Mouse (Mus musculus): ENCODE measurements at regions not wholly inside any gene's neighbourhood (a gene's known extent, or its start where the extent isn't known, plus 50 kb on each side); places are given as distances from the start of the nearest gene placed in this dataset.

- Histone ChIP-seq H3K4me3 (replicated peaks) (peak overlapping the region; percentile 10; the same call in 1 of the 2 replicates), H3K4me1 (peaks cover 40% of the 10 kb centered on the region), H3K27ac (peak overlapping the region; percentile 98), H3K27me3 (peaks cover 4% of the 10 kb centered on the region; the same call in 1 of the 2 replicates), H3K36me3 (replicated peaks) (no peaks in the 10 kb centered on the region), H3K9ac (peak overlapping the region; percentile 51), H3K9me3 (no peaks in the 10 kb centered on the region), H3K4me2 (peak overlapping the region; percentile 42)
- ATAC-seq (ENCODE audit: low FRiP score), result peak; percentile 75
- WGBS, result under 1% methylated on average over 27 of the region's 27 CpGs
Measured at GRCm38 (mm10) chr6:94773604-94774486, 73.9 kb upstream of the Lrig1 start.

- peak overlapping the region; percentile 51 for H3K9ac ChIP-seq
- H3K4me1 ChIP-seq, result peaks cover 40% of the 10 kb centered on the region
- no peaks in the 10 kb centered on the region for H3K9me3 ChIP-seq
- ATAC-seq (ENCODE audit: low FRiP score), result peak; percentile 75
- H3K4me3 ChIP-seq (replicated peaks), result peak overlapping the region; percentile 10; the same call in 1 of the 2 replicates
- H3K4me2 ChIP-seq, result peak overlapping the region; percentile 42
- WGBS, result 3% methylated on average over 12 of the region's 12 CpGs
- no peaks in the 10 kb centered on the region for H3K36me3 ChIP-seq (replicated peaks)
- H3K27me3 ChIP-seq, result peaks cover 2% of the 10 kb centered on the region; the same call in 1 of the 2 replicates
- peak overlapping the region; percentile 98 for H3K27ac ChIP-seq
Measured at GRCm38 (mm10) chr6:94772868-94773603, 73.1 kb upstream of the Lrig1 start.

GRCm38 (mm10) chr6:94772391-94772790, 72.4 kb upstream of the Lrig1 start:
- Histone ChIP-seq H3K4me3 (replicated peaks) (no peak overlapping the region), H3K4me2 (peak overlapping the region; percentile 42), H3K9ac (no peak overlapping the region)

GRCm38 (mm10) chr6:94768230-94768629, 68.3 kb upstream of the Lrig1 start:
- ATAC-seq (ENCODE audit: low FRiP score), result no peak
- H3K27ac ChIP-seq, result no peak overlapping the region
- H3K9me3 ChIP-seq, result no peaks in the 10 kb centered on the region
- no peak overlapping the region for H3K4me3 ChIP-seq (replicated peaks)
- H3K27me3 ChIP-seq, result no peaks in the 10 kb centered on the region
- H3K4me1 ChIP-seq, result peaks cover 24% of the 10 kb centered on the region
- 70% methylated on average over 5 of the region's 5 CpGs for WGBS
- H3K36me3 ChIP-seq (replicated peaks), result no peaks in the 10 kb centered on the region
- no peak overlapping the region for H3K9ac ChIP-seq
- H3K4me2 ChIP-seq, result no peak overlapping the region

More at GRCm38 (mm10) chr6:94772391-94772790, 72.4 kb upstream of the Lrig1 start:
- Histone ChIP-seq H3K4me1 (peaks cover 40% of the 10 kb centered on the region), H3K27me3 (no peaks in the 10 kb centered on the region), H3K27ac (peak overlapping the region; percentile 98), H3K9me3 (no peaks in the 10 kb centered on the region), H3K36me3 (replicated peaks) (no peaks in the 10 kb centered on the region)
- WGBS, result 19% methylated on average over 7 of the region's 7 CpGs
- ATAC-seq (ENCODE audit: low FRiP score), result no peak

GRCm38 (mm10) chr6:94765724-94766123, 65.8 kb upstream of the Lrig1 start:
- no peaks in the 10 kb centered on the region for H3K9me3 ChIP-seq

GRCm38 (mm10) chr6:94761341-94761740, 61.4 kb upstream of the Lrig1 start:
- H3K9me3 ChIP-seq, result no peaks in the 10 kb centered on the region
- no peak overlapping the region for H3K4me2 ChIP-seq
- H3K4me3 ChIP-seq (replicated peaks), result no peak overlapping the region
- ATAC-seq (ENCODE audit: low FRiP score), result no peak
- no peaks in the 10 kb centered on the region for H3K36me3 ChIP-seq (replicated peaks)
- H3K4me1 ChIP-seq, result peaks cover 13% of the 10 kb centered on the region
- H3K27me3 ChIP-seq, result 0 out of 2 replicates have a peak, but pooled peaks cover 5% of the 10 kb centered on the region
- H3K9ac ChIP-seq, result no peak overlapping the region
- 78% methylated on average over 6 of the region's 6 CpGs for WGBS
- H3K27ac ChIP-seq, result no peak overlapping the region

More at GRCm38 (mm10) chr6:94765724-94766123, 65.8 kb upstream of the Lrig1 start:
- no peak overlapping the region for H3K9ac ChIP-seq
- H3K4me1 ChIP-seq, result peaks cover 5% of the 10 kb centered on the region
- H3K36me3 ChIP-seq (replicated peaks), result no peaks in the 10 kb centered on the region
- H3K27ac ChIP-seq, result no peak overlapping the region
- WGBS, result 85% methylated on average over 6 of the region's 6 CpGs
- H3K4me2 ChIP-seq, result no peak overlapping the region
- H3K27me3 ChIP-seq, result no peaks in the 10 kb centered on the region
- no peak overlapping the region for H3K4me3 ChIP-seq (replicated peaks)
- ATAC-seq (ENCODE audit: low FRiP score), result no peak

GRCm38 (mm10) chr6:94760629-94761111, 60.7 kb upstream of the Lrig1 start:
- Histone ChIP-seq H3K4me2 (no peak overlapping the region), H3K27me3 (0 out of 2 replicates have a peak, but pooled peaks cover 5% of the 10 kb centered on the region), H3K9ac (no peak overlapping the region), H3K4me3 (replicated peaks) (no peak overlapping the region), H3K9me3 (no peaks in the 10 kb centered on the region), H3K4me1 (peaks cover 20% of the 10 kb centered on the region), H3K27ac (peak overlapping the region; percentile 37; the same call in 1 of the 2 replicates), H3K36me3 (replicated peaks) (no peaks in the 10 kb centered on the region)
- peak; percentile 2 for ATAC-seq (ENCODE audit: low FRiP score)
- WGBS, result 52% methylated on average over 17 of the region's 17 CpGs

GRCm38 (mm10) chr6:94759649-94760048, 59.7 kb upstream of the Lrig1 start:
- H3K4me1 ChIP-seq, result peaks cover 30% of the 10 kb centered on the region
- no peak for ATAC-seq (ENCODE audit: low FRiP score)

GRCm38 (mm10) chr6:94756006-94756405, 56.0 kb upstream of the Lrig1 start:
- no peak overlapping the region for H3K9ac ChIP-seq
- peaks cover 33% of the 10 kb centered on the region for H3K4me1 ChIP-seq
- no peak overlapping the region for H3K4me2 ChIP-seq
- peak overlapping the region; percentile 89 for H3K27ac ChIP-seq
- 0 out of 2 replicates have a peak, but pooled peaks cover 5% of the 10 kb centered on the region for H3K27me3 ChIP-seq
- ATAC-seq (ENCODE audit: low FRiP score), result peak; percentile 83
- H3K36me3 ChIP-seq (replicated peaks), result no peaks in the 10 kb centered on the region
- 6% methylated on average over 4 of the region's 4 CpGs for WGBS
- H3K4me3 ChIP-seq (replicated peaks), result no peak overlapping the region
- no peaks in the 10 kb centered on the region for H3K9me3 ChIP-seq

More at GRCm38 (mm10) chr6:94759649-94760048, 59.7 kb upstream of the Lrig1 start:
- Histone ChIP-seq H3K9ac (no peak overlapping the region), H3K27ac (no peak overlapping the region), H3K36me3 (replicated peaks) (no peaks in the 10 kb centered on the region), H3K4me2 (no peak overlapping the region), H3K4me3 (replicated peaks) (no peak overlapping the region), H3K27me3 (0 out of 2 replicates have a peak, but pooled peaks cover 5% of the 10 kb centered on the region), H3K9me3 (no peaks in the 10 kb centered on the region)
- 93% methylated on average over 1 of the region's 1 CpGs for WGBS

GRCm38 (mm10) chr6:94755297-94755831, 55.4 kb upstream of the Lrig1 start:
- 19% methylated on average over 13 of the region's 13 CpGs for WGBS
- H3K4me1 ChIP-seq, result peaks cover 31% of the 10 kb centered on the region
- H3K27ac ChIP-seq, result peak overlapping the region; percentile 89
- no peaks in the 10 kb centered on the region for H3K9me3 ChIP-seq
- H3K9ac ChIP-seq, result no peak overlapping the region
- H3K4me3 ChIP-seq (replicated peaks), result no peak overlapping the region
- ATAC-seq (ENCODE audit: low FRiP score), result peak; percentile 43; the same call in 1 of the 2 replicates
- H3K27me3 ChIP-seq, result 0 out of 2 replicates have a peak, but pooled peaks cover 5% of the 10 kb centered on the region
- H3K36me3 ChIP-seq (replicated peaks), result no peaks in the 10 kb centered on the region
- 0 out of 2 replicates have a peak overlapping the region, but pooled peaks have one; percentile 15 for H3K4me2 ChIP-seq

- Histone ChIP-seq H3K9ac (no peak overlapping the region), H3K27me3 (0 out of 2 replicates have a peak, but pooled peaks cover 4% of the 10 kb centered on the region), H3K27ac (peak overlapping the region; percentile 89), H3K36me3 (replicated peaks) (no peaks in the 10 kb centered on the region), H3K4me2 (no peak overlapping the region), H3K4me1 (peaks cover 36% of the 10 kb centered on the region), H3K9me3 (no peaks in the 10 kb centered on the region), H3K4me3 (replicated peaks) (no peak overlapping the region)
- WGBS, result 86% methylated on average over 3 of the region's 3 CpGs
- ATAC-seq (ENCODE audit: low FRiP score), result no peak
Measured at GRCm38 (mm10) chr6:94754522-94754921, 54.6 kb upstream of the Lrig1 start.

- Histone ChIP-seq H3K9me3 (no peaks in the 10 kb centered on the region), H3K9ac (no peak overlapping the region), H3K36me3 (replicated peaks) (no peaks in the 10 kb centered on the region), H3K4me3 (replicated peaks) (no peak overlapping the region), H3K4me1 (peaks cover 38% of the 10 kb centered on the region), H3K27me3 (no peaks in the 10 kb centered on the region), H3K4me2 (peak overlapping the region; percentile 35), H3K27ac (peak overlapping the region; percentile 66)
- peak; percentile 21; the same call in 1 of the 2 replicates for ATAC-seq (ENCODE audit: low FRiP score)
- WGBS, result 17% methylated on average over 8 of the region's 8 CpGs
Measured at GRCm38 (mm10) chr6:94751101-94751440, 51.1 kb upstream of the Lrig1 start.
